Mouse (Mus musculus): ENCODE data around the gene Olfr843.

Olfr843 gene

GRCm38 (mm10) chr9:19251887-19252286 is at the start of gene Olfr843:
Gene Olfr843 (minus strand): TSS chr9:19251987.
- no peak for DNase-seq (ENCODE audit: low spot score in 2 of 2)

All from frontal cortex, postnatal 14 days (tissue).